Mouse (Mus musculus) heart, postnatal 4 days (tissue): ENCODE results near the gene Gata5. TPM values are rescaled to one million over a fixed set of nuclear protein-coding genes. Genes with fewer than 3 reads are reported as not detected.
A peak's percentile ranks its signal among the peaks of the same experiment; 100 is the strongest.

Experiments
- DNase-seq: peaks from one replicate; pipeline ENCODE4 v3.0.0; 2021
- total RNA-seq, 2 experiments: library from RNA; stranded (reverse); gene quantifications; 2 replicates each; pipeline ENCODE4 v1.2.3; 2021

Gata5 gene
- total RNA-seq: 1 to 10 TPM; 1.6 to 2.5 TPM

DNA sequence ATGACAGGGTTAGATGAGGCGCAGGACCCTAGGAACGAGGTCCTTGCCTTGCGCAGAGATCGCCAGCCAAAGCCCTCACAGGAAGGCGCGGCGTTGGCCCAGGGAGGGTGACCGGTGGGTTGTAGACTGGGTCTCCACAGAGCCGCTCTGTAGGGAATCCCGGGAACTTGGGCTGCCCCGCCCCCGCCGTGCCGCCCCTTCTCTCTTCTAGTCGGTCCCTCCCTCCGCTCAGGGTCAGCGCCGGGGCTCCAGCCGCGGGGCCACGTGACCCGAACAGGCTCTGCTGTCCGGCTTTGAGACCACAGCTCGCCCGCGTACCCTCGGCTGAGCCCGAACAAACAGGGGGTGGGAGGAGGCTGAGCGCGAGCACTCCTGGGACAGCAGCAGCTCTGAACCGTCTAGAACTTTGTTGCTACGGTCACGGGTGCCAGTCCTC, at the start of gene Gata5:
TSS of gene Gata5 (minus strand) at position 149 of the 436 bp plus-strand sequence.
- peak; percentile 58 for DNase-seq

DNA sequence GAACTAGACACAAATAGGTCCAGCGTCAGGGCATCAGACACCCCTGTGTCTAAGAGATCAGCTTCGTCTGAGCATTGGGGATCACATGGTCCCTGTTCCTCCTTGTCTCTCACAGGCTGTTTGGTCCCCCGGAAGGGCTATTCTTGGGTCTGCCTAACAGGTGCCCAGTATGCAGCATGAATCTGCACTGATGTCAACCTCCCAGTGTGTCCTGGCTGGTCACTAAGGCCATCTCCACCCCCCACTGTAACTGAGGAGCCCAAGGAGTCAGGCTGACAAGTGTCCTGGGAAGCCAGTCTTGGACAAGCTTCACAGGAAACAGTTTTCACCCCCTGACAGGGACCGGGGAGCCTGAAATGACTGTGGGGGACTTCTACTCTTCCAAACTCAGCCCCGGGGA, 42.2 kb upstream of the Gata5 start:
- no peak for DNase-seq

DNA sequence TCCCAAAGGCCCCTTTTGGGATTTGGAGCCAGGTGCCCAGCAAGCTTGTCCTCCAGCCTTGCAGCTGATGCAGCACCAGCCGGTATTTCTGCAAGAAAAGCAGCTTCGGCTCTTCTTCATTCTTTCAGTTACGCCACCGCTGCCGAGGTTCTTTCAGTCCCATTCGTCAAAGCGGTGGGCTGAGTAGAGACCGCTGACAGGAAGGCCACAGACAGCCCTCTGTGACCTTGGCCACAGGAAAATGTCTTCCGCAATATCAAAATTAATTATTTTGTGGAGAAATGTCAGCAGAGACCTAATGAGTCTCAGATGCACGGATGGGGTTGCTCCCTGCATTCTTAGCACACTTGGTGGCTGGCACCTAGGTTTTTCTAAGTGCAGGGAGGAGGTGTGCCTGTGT, 38.8 kb upstream of the Gata5 start:
- DNase-seq: no peak

DNA sequence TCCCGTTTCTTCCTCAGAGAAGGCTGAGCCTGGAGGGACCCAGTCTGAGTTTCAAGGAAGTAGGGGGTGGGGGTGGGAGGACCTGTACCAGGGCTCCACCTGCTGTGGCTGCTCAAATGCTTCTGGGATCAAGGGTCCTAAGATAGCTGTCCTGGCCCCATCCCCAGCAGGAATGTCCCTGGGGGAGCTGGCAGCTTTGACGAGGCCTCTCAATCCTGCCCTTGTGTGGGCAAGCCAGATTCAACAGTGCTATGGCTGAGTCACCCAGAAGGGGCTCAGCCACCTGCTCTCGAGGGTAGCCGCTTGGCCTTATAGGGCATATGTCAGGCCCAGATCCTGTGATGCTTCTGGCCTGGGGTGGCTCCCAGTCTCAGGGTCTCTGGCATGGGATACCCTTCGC, 33.9 kb upstream of the Gata5 start:
- DNase-seq: no peak

DNA sequence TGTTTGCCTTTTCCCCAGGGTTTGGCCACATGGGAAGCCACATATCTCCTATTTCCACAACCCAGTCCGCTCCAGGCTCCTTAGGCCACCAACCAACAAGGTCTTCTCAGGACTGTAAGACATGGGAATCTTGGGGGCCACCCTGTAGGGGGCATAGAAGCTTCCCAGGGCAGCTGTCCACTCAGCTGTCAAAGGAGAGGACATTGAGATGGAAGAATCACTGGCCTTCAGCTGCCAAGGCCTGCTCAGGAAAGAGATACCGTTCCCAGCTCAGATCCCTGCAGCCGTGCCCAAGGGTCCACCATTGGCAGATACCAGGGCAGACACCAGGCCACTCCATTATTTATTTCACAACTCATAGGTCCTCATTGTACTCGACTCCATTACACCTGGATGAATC, 32.9 kb upstream of the Gata5 start:
- DNase-seq: no peak

DNA sequence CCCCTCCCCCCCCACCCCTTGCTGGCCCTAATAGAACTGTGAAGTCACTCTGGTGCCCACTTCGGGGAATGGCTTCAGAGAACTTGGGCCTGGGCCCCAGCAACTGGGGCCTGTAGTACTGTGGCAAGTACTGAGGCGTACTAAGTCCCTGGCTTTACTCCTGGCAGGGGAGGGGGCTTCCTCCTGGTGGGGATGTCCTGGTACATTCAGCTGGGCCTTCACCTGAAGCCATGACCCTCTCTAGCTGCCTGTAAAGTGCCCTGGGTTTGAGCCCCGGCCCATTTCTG, 28.9 kb upstream of the Gata5 start:
- DNase-seq: no peak

DNA sequence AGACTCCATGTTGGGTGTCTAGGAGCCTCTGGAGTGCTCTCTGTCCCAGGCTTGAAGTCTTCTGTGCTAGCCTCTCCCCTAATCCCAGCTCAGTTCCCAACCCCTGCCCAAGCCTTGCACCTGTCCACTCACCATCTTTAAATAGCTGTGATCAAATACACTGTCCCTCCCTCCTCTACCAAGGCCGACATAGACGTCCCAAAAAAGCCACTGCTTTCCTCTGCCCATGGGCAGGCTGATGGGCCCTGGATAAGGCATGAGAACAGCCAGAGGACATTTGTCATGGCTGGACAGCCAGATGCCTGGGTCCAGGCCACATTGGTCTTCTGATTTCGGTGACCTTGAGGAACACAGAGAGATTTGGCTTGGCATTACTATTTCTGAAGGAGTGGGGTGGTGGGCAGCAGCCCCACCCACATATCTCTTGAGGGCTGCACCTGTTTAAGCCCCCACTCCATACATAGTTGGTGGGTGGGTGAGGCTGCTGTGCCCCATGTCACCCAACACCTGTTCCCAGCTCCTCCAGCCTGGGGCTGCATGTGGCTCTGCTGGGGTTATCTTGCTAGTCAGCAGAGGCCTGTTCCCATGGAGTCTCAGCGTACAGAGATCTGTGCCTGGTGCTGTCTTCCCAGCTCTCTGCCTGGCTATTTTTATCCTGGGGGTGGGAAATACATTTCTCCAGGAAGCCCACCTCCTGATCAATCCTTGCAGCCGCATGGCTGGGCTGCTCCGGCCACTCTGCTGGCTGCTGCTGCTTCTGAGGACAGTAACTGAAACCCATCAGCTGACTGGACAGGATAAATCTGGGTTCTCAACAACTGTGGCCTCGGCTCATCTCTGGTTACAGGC, 28.3 kb upstream of the Gata5 start:
- no peak for DNase-seq

DNA sequence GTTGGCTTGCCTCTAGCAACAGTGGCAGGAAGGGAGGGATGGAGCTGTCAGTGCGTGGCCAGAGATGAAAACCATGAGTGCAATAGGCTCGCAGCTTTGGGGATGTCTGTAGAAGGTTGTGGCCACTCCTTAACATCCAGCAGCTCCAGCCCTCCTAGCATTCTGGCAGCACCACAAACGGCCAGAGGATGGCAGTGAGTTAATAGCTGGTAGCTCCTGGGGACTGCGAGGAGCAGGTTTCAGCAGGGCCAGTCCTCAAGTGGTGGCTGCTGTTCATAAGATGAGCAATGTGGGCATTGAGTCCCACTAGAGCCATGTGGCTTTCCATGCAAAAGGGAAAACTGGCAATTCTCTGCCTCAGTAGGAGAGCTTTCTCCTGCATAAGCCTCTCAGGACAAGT, 24.6 kb upstream of the Gata5 start:
- DNase-seq: peak; percentile 70

DNA sequence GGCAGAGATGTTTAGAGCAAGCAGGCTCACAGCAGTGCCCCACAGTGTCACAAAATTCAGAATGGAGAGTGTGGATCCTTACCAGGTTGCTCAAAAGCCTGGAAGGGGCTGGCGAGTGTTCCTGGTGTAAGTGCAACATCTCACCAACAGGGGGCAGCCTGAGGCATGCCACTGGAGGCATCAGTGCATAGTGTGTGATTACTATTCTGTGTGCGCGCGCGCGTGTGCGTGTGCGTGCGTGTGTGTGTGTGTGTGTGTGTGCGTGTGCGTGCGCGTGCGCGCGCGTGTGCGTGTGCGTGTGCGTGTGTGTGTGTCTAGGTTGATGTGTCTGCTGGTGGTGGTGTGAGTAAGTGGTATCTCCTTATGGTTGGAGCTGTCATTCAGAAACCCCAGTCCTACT, 18.8 kb upstream of the Gata5 start:
- peak; percentile 62 for DNase-seq

DNA sequence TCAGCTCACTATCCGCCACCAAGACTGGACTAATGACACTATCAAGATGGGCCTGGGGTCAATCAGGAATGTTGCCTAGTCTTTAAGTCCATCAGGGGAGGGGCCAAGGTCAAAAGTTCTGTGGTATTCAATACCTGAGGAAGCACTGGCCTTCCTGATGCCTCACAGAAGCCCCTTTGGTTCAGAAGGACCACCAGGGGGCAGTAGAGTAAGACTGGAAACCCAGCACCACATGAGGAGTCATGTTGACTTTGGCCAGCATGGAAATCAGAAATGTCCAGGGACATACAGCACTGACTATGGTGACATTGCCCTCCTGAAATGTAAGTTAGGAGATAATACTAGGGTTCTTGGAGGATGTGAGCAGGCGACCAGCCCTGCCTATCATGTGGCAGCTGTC, 16.2 kb upstream of the Gata5 start:
- peak; percentile 56 for DNase-seq

DNA sequence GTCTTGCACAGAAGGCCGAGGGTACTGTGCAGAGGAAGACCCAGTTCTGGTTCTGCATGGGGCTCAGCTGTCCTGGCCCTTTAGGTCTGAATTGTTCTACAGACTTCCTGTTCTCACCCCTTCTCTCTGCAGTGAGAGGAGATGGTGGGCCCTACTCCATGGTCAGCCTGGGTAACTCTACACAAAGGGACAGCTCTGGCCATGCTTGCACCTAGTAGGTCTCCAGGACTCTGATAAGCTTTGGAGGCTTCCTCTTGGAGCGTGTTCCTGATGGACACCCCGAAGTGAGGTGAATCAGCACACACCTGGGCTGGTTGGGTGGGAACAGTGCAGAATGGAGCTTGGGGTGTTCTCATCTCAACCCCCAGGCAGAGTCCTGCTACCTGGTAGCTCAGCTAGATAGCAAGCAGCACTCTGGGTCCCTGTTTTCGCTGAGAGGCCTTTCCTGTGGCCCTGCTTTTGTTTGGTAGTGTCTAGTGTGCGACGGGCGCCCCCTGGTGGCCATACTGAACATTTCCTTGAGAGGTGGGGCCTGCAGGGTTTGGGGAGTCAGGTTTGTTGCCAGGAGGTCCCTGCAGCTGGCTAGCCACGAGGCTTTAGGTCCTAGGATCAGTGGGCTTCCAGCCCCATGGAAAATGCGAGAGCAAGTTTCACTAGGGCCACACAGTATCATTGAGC, 12.5 kb upstream of the Gata5 start:
- peak; percentile 83 for DNase-seq

DNA sequence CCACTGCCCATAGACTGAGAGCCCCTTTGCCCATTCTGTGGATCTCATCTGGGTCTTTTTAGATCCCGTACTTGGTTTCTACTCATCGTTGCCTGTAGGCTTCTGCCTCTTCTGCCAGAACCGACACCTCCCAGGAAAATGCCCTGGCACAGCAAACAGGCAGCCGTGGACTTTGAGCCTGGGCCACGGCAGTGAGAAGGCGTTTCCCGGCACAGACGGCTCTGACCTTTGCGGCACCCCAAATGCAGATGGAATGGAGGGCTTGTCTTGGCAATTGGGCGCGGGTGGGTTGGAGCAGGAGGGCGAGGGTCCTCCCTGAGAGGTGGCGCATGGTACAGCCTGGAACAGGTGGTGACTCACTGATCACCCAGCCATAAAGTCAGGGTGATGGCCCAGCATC, 8.6 kb upstream of the Gata5 start:
- DNase-seq: no peak

DNA sequence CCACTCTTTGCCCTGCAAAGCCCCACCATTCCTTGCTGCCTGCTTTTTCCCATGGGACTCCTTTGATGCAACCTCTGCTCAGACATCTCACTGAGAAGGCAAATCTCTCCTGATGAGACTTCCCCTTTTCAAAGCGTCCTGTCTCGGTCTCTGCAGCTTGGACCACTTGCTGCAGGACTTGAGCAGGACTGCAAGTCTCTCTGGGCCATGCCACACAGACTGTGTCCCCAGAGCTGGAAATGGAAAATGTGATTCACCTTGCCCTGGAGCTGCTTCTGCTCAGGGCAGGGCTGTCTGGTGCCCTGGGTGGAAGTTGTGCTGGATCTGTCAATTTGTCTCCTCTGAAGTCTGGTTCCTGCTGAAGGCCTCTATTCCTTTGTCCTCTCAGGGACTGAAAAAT, 7.7 kb upstream of the Gata5 start:
- no peak for DNase-seq

DNA sequence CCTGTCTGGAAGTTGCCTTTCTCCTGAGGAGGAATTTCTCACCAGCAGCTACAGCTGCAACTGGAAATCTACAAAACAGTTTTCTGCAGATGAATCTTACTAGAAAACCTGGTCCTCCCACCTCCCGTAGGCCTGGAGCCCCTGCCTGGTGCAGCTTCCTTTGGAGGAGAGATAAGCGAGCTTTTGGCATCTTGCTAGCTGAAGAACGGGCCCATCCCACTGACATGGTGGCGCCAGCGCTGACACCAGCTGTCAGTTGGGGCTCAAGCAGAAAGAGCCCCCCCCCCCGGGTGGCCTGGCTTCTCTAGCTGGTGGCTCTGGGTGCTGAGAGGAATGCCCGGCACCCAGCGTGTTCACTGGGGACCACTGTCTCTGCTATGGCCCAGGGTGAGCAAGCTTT, 6.7 kb upstream of the Gata5 start:
- no peak for DNase-seq

DNA sequence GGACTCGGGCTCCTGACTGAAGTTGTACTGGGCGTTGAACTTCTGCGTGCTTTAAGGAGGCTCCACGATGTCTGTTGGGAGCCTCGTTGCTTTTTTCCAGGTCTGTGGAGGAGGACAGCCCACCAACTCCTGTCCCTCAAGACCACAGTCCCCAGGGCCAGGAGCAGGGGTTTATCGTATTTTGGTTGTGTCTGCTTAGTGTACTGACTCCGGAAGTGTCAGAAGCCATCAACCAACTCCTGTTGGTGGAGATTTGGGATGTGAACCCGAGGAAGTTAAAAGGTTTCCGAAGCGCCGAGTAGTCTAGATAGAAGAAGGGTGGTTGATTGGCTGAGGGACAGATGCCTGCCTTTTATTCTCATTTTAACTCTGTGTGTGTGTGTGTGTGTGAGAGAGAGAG, 5.4 kb upstream of the Gata5 start:
- DNase-seq: no peak

DNA sequence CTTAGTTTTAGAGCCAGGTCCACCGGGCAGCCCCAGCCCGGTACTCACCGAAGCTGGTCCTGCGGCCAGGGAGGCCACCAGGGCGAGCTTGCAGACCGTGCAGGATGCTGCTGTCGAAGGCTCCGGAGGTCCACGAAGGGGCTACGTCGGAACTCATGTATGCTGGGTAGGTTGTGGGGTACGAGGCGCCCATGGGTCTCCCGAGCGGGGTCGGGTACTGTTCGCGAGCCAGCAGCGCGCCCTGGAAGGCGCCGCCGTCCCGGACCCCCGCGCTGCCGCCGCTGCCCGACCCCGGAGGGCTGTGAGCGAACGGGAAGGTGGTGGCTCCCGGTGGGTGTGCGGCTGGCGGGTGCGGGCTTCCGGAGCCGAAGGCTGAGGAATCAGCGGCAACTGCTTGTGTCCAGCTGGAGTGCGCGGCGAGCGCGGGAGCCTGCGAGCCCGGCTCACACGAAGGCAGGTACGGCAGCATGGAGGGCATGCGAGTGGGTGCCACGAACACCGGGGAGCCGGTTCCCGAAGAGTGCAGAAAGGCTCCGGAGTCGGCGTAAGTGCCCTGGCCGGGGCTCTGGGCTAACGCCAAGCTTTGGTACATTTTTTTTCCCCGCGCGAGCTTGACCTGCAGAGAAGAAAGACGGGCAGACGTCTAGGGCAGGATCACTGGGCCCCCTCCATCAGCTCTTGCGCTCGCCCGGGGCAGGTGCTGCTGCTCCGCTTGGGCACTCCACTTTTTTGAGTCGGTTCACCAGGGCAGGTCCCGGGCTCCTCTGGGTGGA, 535 bp downstream of the Gata5 start:
- no peak for DNase-seq

DNA sequence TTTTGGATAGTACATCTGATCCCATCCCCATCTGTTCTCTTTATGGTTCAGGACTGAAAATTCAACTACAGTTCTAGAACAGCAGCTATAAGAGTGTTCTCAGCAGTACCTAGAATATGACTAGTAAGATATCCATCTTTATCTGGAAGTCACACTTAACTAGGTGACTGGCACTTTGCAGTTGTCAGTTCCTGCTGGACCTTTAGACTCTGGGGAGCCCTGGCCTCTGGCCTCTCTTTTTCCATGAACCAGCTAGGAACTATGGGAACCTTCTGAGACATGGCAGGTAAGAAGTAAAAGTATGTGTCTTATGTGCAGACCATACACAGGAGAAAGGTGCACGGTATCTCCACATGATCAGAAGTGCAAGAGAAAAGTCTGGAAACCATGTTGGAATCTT, 5.0 kb downstream of the Gata5 start:
- no peak for DNase-seq

DNA sequence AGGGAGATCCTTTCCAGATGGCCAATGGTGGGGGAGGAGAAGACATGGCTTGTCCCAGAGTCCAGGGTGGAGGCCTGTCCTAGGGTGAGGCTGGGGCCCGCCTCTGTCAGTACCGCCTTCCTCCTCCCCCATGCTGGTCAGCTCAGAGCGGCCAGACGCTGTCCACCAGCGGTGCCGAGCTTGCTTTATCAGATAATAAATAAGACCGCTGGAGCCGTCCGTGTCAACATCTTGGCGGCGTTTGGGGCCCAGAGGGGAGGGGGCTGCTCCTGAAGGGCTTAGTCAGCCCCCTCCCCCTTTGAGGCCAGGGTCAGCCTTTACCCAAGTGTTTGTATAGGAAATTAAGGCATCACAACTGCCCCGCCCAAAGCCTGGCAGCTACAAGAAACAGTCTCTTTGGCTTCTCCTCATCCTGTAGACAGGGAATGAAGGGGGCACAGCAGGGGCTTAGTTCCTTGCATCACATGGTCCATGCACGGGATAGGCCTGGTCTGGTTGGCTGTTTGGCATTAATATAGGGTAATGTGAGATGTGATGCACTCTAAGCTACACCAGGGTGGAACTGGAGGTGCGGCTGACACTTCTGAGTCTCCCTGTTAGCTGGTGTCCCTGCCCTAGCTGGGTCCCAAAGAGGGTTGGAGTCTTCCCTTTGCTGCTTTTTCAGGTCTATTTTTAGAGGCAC, 11.7 kb downstream of the Gata5 start:
- DNase-seq: no peak

DNA sequence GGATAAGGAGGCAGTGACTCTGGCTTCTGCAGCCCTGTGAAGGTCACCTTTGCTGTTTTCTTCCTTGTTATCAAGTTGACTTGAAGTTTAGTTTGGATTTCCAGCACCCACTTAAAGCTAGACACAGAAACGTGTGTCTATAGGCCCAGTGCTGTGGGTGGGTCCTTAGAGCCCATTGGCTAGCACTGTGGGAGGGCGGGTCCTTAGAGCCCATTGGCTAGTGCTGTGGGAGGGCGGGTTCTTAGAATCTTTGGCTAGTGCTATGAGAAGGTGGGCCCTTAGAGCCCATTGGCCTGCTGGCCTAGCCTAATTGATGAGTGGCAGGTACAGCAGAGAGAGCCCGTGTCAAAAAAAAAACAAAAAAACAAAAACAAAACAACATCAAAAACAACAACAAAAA, 14.3 kb downstream of the Gata5 start:
- DNase-seq: no peak

DNA sequence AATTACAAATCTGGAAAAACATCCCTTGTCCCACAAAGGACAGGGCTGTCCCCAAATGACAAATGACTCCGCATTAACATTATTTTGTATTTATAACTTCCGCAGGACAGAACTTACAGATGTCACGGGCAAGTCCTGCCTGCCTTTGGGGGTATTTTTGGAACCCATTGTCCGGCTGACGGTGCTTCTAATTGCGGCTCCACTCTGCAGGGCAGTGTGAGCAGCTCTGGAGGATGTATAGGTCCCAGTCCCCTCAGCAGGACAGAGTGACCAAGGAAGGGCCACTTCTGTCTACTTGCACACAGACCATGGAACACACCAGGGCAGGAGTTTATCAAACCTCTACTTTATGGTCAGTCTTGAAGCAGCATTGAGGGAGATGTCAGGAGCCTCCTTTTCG, 16.9 kb downstream of the Gata5 start:
- DNase-seq: no peak

DNA sequence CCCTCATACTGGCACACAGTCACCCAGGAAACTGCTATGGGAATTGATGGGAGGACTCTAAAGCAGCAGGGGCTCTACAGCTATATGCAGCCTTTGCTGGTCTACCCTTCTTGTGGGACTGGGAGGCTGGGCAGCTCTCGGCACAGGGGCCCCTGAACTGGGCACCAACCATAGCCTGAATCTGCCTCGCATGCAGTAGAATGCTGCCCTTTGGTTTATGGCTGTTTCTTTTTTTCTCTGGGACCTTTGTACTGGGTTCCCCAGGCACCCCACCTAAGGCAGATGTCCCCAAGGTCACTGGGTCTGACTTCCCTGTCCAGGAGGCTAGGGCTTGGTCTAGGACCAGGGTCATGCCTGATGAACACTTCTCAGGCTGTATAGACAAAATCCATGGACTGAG, 20.2 kb downstream of the Gata5 start:
- DNase-seq: no peak

DNA sequence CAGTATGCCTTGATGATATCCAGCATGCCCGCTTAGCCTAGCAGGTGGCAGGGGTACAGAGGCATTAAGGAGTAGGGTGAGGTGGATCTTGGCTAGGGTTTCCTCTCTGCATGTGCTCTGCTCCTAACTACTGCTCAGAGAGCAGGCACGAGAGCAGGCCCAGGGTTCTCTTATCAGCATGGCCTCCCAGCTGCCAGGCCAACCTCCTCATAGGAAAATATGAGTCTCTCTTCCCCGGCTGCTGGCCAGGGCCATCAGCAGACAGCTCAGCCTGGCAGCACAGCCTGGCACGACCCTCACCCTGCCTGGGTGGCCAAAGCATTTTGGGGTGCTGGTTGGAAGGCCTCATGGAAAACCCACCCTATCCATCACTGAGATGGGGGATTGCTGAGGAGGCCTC, 23.4 kb downstream of the Gata5 start:
- peak; percentile 48 for DNase-seq

DNA sequence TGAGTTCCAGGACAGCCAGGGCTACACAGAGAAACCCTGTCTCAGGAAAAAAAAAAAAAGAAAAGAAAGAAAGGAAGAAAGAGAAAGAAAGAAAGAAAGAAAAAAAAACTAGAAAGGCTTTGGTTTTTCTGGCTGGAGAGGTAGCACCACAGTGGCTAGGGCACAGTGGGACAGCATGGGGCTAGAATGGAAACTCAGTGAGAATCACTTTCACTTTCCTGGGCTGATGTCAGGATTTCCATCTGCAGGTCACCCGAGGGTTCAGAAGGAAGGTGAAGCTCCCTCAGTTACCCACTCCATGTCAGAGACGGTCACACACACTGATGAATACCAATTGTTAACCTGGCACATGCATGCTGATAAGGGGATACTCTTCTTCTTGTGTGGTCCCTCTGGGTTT, 26.8 kb downstream of the Gata5 start:
- DNase-seq: no peak
